Comparison of ENCODE assay signal across 20 mouse cellular contexts in the genomic region with DNA sequence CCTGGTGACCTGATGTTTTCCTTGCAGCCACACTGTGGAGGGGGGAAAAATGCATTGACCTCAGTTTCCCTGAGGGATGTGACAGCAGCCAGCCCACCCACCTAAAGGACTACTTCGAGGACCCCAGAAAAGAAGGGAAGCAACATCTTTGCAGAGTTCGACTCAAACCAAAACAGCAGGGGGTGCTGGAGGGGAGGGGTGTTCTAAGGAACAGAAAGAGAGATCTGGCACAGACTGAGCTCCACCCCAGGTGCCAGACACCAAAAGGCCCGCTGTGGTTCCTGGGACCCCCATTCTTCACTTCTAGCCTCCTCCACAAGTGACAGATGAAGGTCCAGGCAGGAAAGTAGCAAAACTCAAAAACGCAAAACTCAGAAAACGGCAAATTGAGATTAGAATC. TPM values are rescaled to one million over a fixed set of nuclear protein-coding genes. Genes with fewer than 3 reads are reported as not detected.
DNase-seq lines count a peak whose midpoint lies in the region; ATAC-seq lines count a peak whose summit lies in the region.
"Had no signal": no experiment of that assay in that cellular context is flagged by ENCODE, and none has a peak within 500 bp of the region (broad histone marks: within the 10 kb centered on the region; RNA-seq: fewer than 3 reads in every experiment).

No protein-coding gene starts in this region.

- 0 out of 2 replicates have a peak overlapping the region, but pooled peaks have one; percentile 64 for H3K4me3 ChIP-seq in hindbrain, embryonic 13.5 days
- no peak overlapping the region for H3K4me3 ChIP-seq in hindbrain, embryonic 11.5 days (ENCODE audit: low read depth, low read length)
- no peak overlapping the region for H3K4me3 ChIP-seq in midbrain, embryonic 14.5 days (replicated peaks; ENCODE audit: low read depth, low read length)
- H3K4me3 ChIP-seq in midbrain, embryonic 11.5 days (ENCODE audit: low read depth, low read length) = no peak overlapping the region
- H3K4me3 ChIP-seq in neural tube, embryonic 15.5 days (replicated peaks) = no peak overlapping the region; the same call in 1 of the 2 replicates
- H3K4me3 ChIP-seq: forebrain, embryonic 10.5 days; heart, embryonic 15.5 days; limb, embryonic 10.5 days had no signal

- H3K27me3 ChIP-seq in hindbrain, embryonic 13.5 days = peaks cover 90% of the 10 kb centered on the region
- peaks cover 74% of the 10 kb centered on the region for H3K27me3 ChIP-seq in hindbrain, embryonic 11.5 days (ENCODE audit: control insufficient read depth, insufficient read depth, low read length)
- H3K27me3 ChIP-seq in midbrain, embryonic 14.5 days (ENCODE audit: control insufficient read depth, insufficient read depth, low read length) = peaks cover 49% of the 10 kb centered on the region
- peaks cover 72% of the 10 kb centered on the region for H3K27me3 ChIP-seq in midbrain, embryonic 11.5 days (ENCODE audit: control insufficient read depth, insufficient read depth, low read length)
- peaks cover 37% of the 10 kb centered on the region for H3K27me3 ChIP-seq in neural tube, embryonic 15.5 days (replicated peaks)

- ATAC-seq in hindbrain, embryonic 13.5 days (ENCODE audit: low FRiP score) = no peak
- ATAC-seq in hindbrain, embryonic 11.5 days (ENCODE audit: low FRiP score) = no peak
- no peak for ATAC-seq in midbrain, embryonic 14.5 days (ENCODE audit: low FRiP score, low TSS enrichment)
- no peak for ATAC-seq in midbrain, embryonic 11.5 days (ENCODE audit: low FRiP score)
- ATAC-seq in neural tube, embryonic 15.5 days (ENCODE audit: low FRiP score) = no peak

- H3K27ac ChIP-seq in hindbrain, embryonic 13.5 days = no peak overlapping the region
- no peak overlapping the region for H3K27ac ChIP-seq in hindbrain, embryonic 11.5 days (ENCODE audit: low read depth, low read length)
- no peak overlapping the region for H3K27ac ChIP-seq in midbrain, embryonic 14.5 days (replicated peaks; ENCODE audit: low read depth, low read length)
- no peak overlapping the region for H3K27ac ChIP-seq in midbrain, embryonic 11.5 days (ENCODE audit: low read depth, low read length)
- H3K27ac ChIP-seq in neural tube, embryonic 15.5 days (replicated peaks) = no peak overlapping the region
- H3K27ac ChIP-seq: forebrain, embryonic 10.5 days; heart, embryonic 15.5 days; limb, embryonic 10.5 days had no signal

- H3K9ac ChIP-seq in hindbrain, embryonic 13.5 days = 0 out of 2 replicates have a peak overlapping the region, but pooled peaks have one; percentile 87
- H3K9ac ChIP-seq in hindbrain, embryonic 11.5 days (ENCODE audit: low read depth, low read length) = no peak overlapping the region
- H3K9ac ChIP-seq in midbrain, embryonic 14.5 days (replicated peaks; ENCODE audit: low read length) = no peak overlapping the region
- no peak overlapping the region for H3K9ac ChIP-seq in midbrain, embryonic 11.5 days (ENCODE audit: low read length)
- no peak overlapping the region for H3K9ac ChIP-seq in neural tube, embryonic 15.5 days (replicated peaks)
- H3K9ac ChIP-seq: heart, embryonic 15.5 days; lung, embryonic 14.5 days had no signal

- H3K4me2 ChIP-seq in hindbrain, embryonic 13.5 days = peak overlapping the region; percentile 87
- H3K4me2 ChIP-seq in hindbrain, embryonic 11.5 days (replicated peaks; ENCODE audit: low read depth, low read length) = no peak overlapping the region
- H3K4me2 ChIP-seq in midbrain, embryonic 14.5 days (ENCODE audit: low read length) = peak overlapping the region; percentile 84
- H3K4me2 ChIP-seq in midbrain, embryonic 11.5 days = no peak overlapping the region
- peak overlapping the region; percentile 88 for H3K4me2 ChIP-seq in neural tube, embryonic 15.5 days
- H3K4me2 ChIP-seq: heart, embryonic 15.5 days; lung, embryonic 14.5 days had no signal

- no peak for DNase-seq in hindbrain, embryonic 11.5 days (ENCODE audit: low spot score)
- no peak for DNase-seq in midbrain, embryonic 14.5 days
- DNase-seq in midbrain, embryonic 11.5 days (ENCODE audit: low spot score, missing footprints) = no peak
- DNase-seq in thymus, postnatal 36 days = peak; percentile 57 to 60
- DNase-seq in urinary bladder, postnatal 10 days (ENCODE audit: low spot score) = no peak
- no peak for DNase-seq in embryo, embryonic 9.5 days (ENCODE audit: extremely low spot score)
- DNase-seq: adrenal gland, postnatal 25 days; cerebellum, adult 11-12 months; cerebellum, postnatal 14 days; gastrocnemius, postnatal 36 days; kidney, adult 18-20 months; kidney, postnatal 14 days; lung, embryonic 14.5 days; lung, postnatal 4 days had no signal

- peaks cover 91% of the 10 kb centered on the region for H3K4me1 ChIP-seq in hindbrain, embryonic 13.5 days (replicated peaks)
- H3K4me1 ChIP-seq in hindbrain, embryonic 11.5 days (replicated peaks; ENCODE audit: control insufficient read depth, insufficient read depth, low read length) = peaks cover 18% of the 10 kb centered on the region
- peaks cover 32% of the 10 kb centered on the region for H3K4me1 ChIP-seq in midbrain, embryonic 14.5 days (ENCODE audit: control insufficient read depth, insufficient read depth, low read length)
- peaks cover 21% of the 10 kb centered on the region for H3K4me1 ChIP-seq in midbrain, embryonic 11.5 days (ENCODE audit: control insufficient read depth, insufficient read depth, low read length)
- peaks cover 84% of the 10 kb centered on the region for H3K4me1 ChIP-seq in neural tube, embryonic 15.5 days

- H3K9me3 ChIP-seq in hindbrain, embryonic 13.5 days = no peaks in the 10 kb centered on the region
- H3K9me3 ChIP-seq in hindbrain, embryonic 11.5 days (ENCODE audit: control insufficient read depth, low read length) = no peaks in the 10 kb centered on the region
- H3K9me3 ChIP-seq in midbrain, embryonic 14.5 days (ENCODE audit: control insufficient read depth, low read length) = no peaks in the 10 kb centered on the region
- H3K9me3 ChIP-seq in midbrain, embryonic 11.5 days (ENCODE audit: control insufficient read depth, low read length) = no peaks in the 10 kb centered on the region
- no peaks in the 10 kb centered on the region for H3K9me3 ChIP-seq in neural tube, embryonic 15.5 days (replicated peaks)
- H3K9me3 ChIP-seq: forebrain, embryonic 10.5 days; heart, embryonic 15.5 days; limb, embryonic 10.5 days had no signal

- H3K36me3 ChIP-seq in hindbrain, embryonic 13.5 days = no peaks in the 10 kb centered on the region
- no peaks in the 10 kb centered on the region for H3K36me3 ChIP-seq in hindbrain, embryonic 11.5 days (ENCODE audit: control insufficient read depth, insufficient read depth, low read length)
- H3K36me3 ChIP-seq in midbrain, embryonic 14.5 days (ENCODE audit: control insufficient read depth, insufficient read depth, low read length) = no peaks in the 10 kb centered on the region
- H3K36me3 ChIP-seq in midbrain, embryonic 11.5 days (ENCODE audit: control insufficient read depth, insufficient read depth, low read length) = no peaks in the 10 kb centered on the region
- no peaks in the 10 kb centered on the region for H3K36me3 ChIP-seq in neural tube, embryonic 15.5 days
- H3K36me3 ChIP-seq: forebrain, embryonic 10.5 days; heart, embryonic 15.5 days; limb, embryonic 10.5 days had no signal

- 46% methylated on average over 5 of the region's 5 CpGs for WGBS in hindbrain, embryonic 13.5 days
- WGBS in hindbrain, embryonic 11.5 days = 48% methylated on average over 5 of the region's 5 CpGs
- 58% methylated on average over 5 of the region's 5 CpGs for WGBS in midbrain, embryonic 14.5 days
- WGBS in midbrain, embryonic 11.5 days = 60% methylated on average over 5 of the region's 5 CpGs
- WGBS in neural tube, embryonic 15.5 days = 59% methylated on average over 5 of the region's 5 CpGs

RNA-seq across cellular contexts. Expression of gene Elfn2, which starts 2.7 kb away (rescaled TPM):
- 4.6 and 5.0 TPM in 2 replicates for polyA plus RNA-seq in hindbrain, embryonic 13.5 days (2015; fragmentation: Nextera tagmentation; extraction: Ambion mirVana)
- polyA plus RNA-seq in hindbrain, embryonic 11.5 days (2014; fragmentation: Nextera tagmentation; extraction: Ambion mirVana) = 0.60 and 0.85 TPM in 2 replicates
- 4.0 and 8.1 TPM in 2 replicates for polyA plus RNA-seq in midbrain, embryonic 14.5 days (2014; fragmentation: Nextera tagmentation; extraction: Ambion mirVana)
- polyA plus RNA-seq in midbrain, embryonic 11.5 days (2014; fragmentation: Nextera tagmentation; extraction: Ambion mirVana) = 0.18 TPM in 2 replicates
- 9.8 and 10.6 TPM in 2 replicates for polyA plus RNA-seq in neural tube, embryonic 15.5 days (2015; fragmentation: Nextera tagmentation; extraction: Ambion mirVana)
- polyA plus RNA-seq: limb, embryonic 10.5 days; liver, adult 2 months had no signal

RNA-seq across cellular contexts. Expression of gene Mfng, which starts 57.4 kb away (rescaled TPM):
- polyA plus RNA-seq in hindbrain, embryonic 13.5 days (2015; fragmentation: Nextera tagmentation; extraction: Ambion mirVana) = 36.7 and 40.1 TPM in 2 replicates
- 34.6 and 34.7 TPM in 2 replicates for polyA plus RNA-seq in hindbrain, embryonic 11.5 days (2014; fragmentation: Nextera tagmentation; extraction: Ambion mirVana)
- polyA plus RNA-seq in midbrain, embryonic 14.5 days (2014; fragmentation: Nextera tagmentation; extraction: Ambion mirVana) = 16.7 and 28.0 TPM in 2 replicates
- 57.2 and 61.8 TPM in 2 replicates for polyA plus RNA-seq in midbrain, embryonic 11.5 days (2014; fragmentation: Nextera tagmentation; extraction: Ambion mirVana)
- 14.5 and 22.6 TPM in 2 replicates for polyA plus RNA-seq in neural tube, embryonic 15.5 days (2015; fragmentation: Nextera tagmentation; extraction: Ambion mirVana)

Comparison
In these comparisons a context has a peak if more than half of its experiments do, and no peak if none do; other contexts are left out.
1. H3K4me2 ChIP-seq: peak in hindbrain, embryonic 13.5 days (single experiment), midbrain, embryonic 14.5 days (single experiment) and neural tube, embryonic 15.5 days (single experiment); none in hindbrain, embryonic 11.5 days (single experiment) and midbrain, embryonic 11.5 days (single experiment).
2. DNase-seq: peak in thymus, postnatal 36 days (2 of 2); none in hindbrain, embryonic 11.5 days (single experiment), midbrain, embryonic 14.5 days (single experiment), midbrain, embryonic 11.5 days (single experiment), urinary bladder, postnatal 10 days (single experiment) and embryo, embryonic 9.5 days (single experiment).